Mouse (Mus musculus) kidney, adult 8-10 months (tissue): ENCODE results near the gene Eif4g2.

Experiments
- DNase-seq, 2 experiments: peaks; one replicate each; pipeline ENCODE4 v3.0.0; 2022

The Eif4g2 gene

GRCm38 (mm10) chr7:111069439-111070166, 13.2 kb downstream of the Eif4g2 start:
- no peak for DNase-seq

DNA sequence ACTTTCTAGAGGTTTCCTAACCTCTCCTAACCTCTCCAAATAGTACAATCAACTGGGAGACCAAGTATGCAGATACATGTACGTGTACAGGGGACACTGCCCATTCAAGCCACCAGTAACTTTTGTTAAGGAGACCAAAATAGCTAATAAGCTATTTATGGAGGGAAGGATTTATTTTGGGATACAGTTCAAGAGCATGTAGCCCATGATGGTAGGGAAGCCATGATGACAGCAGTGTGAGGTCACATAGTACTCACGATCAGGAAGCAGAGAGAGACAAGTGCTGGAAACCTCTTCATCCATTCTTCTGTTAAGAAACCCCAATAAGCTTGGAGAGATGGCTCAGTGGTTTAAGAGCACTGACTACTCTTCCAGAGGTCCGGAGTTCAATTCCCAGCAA, 14.6 kb downstream of the Eif4g2 start:
- DNase-seq: no peak

DNA sequence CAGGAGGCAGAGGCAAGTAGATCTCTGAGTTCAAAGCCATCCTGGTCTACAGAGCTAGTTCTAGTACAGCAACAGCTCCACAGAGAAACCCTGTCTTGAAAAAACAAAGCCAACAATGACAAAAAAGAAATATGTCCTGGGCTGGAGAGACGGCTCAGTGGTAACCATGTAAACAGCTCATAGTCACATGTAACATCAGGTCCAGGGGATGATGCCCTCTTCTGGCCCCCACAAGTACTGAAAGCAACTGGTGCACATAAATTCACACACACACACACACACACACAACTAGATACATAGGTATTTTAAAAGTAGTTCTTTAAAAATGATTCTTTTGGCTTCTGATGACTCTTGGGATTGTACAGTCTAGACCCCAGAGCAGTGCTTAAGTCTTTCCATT, 19.9 kb downstream of the Eif4g2 start:
- DNase-seq: no peak

DNA sequence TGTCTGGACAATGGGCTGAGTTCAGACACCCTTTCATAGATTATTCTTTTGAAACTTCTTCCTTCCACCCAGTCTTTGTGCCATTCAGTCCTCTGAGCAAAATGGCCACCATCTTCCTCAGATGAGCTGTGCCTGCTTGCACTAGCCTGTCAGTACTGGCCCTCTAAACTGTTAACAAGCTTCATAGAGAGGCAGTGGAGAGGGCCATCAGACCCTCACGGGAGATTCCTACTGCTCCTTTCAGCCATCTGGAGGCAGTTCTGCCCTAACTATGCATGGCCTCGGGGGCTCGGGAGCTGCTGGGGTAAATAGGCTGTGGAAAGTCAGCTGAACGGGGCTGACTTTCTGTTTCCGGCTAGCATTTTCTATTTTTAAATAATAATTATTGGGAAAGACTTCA, 23.3 kb downstream of the Eif4g2 start:
- no peak for DNase-seq

DNA sequence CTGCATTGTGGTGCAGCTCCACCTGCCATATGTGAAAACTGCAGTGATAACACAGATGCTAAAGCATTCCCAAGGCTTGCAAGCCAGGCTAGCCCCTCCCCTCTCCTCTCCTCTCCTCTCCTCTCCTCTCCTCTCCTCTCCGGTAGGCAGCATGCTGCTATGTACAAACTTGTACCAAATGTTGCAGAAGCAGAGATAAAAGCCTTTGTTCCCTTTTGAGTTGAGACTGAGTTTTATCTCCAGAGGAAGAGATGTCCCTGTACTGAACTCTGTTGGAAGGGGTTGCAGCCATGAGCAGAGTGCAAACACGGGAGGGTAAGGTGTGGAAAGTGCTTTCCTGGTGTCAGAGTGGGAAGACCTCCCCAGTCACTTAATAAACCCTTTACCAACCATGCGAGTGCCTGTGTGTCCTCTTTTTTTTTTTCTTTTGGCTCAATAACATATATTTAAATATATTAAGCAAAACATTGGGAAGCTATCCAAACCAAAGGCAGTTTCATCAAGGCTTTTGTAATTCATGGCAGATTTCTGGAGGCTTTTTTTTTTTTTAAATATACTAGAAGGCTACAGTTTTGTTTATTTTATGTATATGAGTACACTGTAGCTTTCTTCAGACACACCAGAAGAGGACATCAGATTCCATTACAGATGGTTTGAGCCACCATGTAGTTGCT, 26.7 kb downstream of the Eif4g2 start:
- DNase-seq: no peak

- no peak for DNase-seq
These were observed 27.6 kb downstream of the Eif4g2 start for GRCm38 (mm10) chr7:111055221-111055620.

DNA sequence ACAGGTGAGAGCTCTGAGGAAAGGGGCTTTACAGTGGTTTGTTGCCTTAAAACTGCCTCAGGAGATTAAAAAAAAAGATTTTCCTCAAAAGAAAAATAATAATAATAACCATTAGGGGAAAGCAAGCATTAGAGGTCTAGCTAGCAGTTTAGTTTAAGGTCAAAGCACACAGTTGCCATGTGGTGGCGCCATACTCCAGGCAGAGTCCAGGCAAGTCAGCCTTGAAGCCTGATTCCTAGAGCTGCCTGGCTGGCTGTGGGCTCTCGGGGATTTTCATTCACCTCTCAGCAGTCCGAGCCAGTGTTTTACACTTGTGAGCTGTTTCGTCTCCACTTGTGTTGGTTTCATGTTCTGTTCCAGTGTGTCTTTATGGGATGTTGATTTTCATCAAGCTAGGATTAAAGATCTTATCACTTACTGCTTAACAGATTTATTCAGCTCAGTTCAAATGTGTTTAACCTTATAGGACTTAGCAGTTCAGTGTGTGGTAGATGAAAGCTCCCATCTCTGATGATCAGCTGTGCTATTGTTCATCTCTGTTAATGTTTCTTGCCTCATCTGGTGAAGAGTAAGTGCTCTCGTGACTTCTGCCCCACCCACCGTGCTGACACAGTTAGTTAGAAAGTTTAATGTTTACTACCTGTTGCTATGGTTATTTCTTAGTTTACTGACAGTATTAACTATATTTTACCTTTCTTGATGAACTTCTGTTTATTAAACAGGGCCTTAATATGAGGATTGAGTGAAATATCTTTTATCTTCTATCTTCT, 33.0 kb downstream of the Eif4g2 start:
- DNase-seq: peak; percentile 58 to 81

DNA sequence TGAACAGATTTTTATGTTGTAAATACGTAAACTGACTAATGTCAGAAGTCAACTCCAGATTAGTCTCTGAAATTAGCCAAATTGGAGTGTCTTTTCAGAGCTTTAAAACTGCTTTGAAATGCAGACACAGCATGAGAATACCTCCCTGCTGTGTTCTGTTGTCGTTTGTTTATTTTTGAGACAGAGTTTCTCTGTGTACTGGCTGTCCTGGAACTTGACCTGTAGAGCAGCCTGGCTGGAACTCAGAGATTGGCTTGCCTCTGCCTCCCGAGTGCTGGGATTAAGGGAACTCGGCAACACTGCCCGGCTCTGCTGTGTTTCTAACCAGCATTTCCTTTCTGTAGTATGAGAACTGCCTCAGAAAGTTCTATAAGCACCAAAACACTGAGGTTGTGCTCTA, 33.9 kb downstream of the Eif4g2 start:
- no peak for DNase-seq

- no peak for DNase-seq
These were observed 53.7 kb downstream of the Eif4g2 start for GRCm38 (mm10) chr7:111029046-111029553.

GRCm38 (mm10) chr7:111028281-111029045, 54.4 kb downstream of the Eif4g2 start, which contains the start of gene Ctr9:
Gene Ctr9, plus strand, starts transcription at chr7:111028951.
- peak; percentile 90 to 95 for DNase-seq

GRCm38 (mm10) chr7:111024912-111025311, 57.9 kb downstream of the Eif4g2 start:
- DNase-seq: no peak

DNA sequence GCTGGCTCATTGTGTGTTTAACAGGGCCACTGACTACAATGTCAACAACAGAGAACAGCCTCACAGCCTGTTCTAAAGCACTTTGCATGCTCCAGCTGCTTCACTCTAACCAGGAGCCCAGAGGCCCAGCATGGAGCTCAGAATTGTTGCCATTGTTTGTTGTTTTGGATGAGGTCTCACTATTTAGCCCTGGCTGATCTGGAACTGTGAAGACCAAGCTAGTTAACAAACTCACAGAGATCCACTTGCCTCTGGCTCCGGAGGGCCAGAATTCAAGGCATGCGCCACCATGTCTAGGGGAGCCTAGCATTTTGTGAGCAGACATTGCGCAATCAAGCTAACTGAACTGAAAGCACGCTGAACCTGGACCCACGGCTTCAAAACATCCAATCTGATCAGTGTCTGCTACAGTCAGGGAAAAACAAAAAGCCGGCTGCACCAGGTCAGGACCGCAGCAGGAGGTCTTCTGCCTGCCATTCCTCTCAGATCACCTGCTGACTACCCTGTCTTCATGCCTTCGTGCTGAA, 58.7 kb downstream of the Eif4g2 start:
- peak; percentile 44 to 65 for DNase-seq

DNA sequence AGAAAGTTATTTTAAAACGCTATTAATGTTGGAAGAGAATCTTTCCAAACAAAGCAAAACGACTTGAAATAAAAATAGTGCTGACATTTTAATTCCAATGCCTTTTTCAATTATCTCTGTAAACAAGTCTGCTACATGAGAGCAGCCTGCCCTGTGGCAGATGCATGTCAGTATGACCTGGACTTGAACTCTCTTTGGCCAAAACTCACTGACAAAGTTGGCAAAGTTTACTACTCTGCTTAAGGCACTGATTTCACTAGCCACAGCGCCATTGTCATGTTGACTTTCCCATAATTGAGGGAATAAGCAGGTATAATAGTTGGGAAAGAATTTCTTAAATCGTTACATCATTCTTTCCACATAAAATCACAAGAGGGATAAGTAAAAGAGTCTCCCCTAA, 62.0 kb downstream of the Eif4g2 start:
- no peak for DNase-seq
